14 mouse cellular contexts compared by ENCODE assay signal in the genomic region with DNA sequence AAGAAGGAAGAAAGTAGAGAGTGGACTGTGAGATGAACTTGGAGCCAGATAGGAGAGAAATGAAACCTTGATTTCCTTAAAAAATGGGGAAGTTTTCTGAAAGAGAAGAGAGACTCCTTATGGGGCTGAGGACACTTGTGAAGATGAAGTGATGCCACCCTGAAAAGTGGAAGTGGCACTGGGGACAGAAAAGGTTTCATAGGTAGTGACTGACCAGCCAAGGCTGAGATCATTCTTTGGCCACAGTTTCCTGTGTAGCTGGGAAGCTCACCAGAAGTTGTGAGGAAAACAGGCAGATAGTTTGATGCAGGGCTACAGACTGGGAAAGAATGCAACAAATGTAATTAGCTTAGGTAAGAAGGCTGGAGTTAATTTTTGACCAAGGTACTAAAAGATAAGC. TPM values are rescaled to one million over a fixed set of nuclear protein-coding genes. Genes with fewer than 3 reads are reported as not detected.
DNase-seq lines count a peak whose midpoint lies in the region; ATAC-seq and TF ChIP-seq lines count a peak whose summit lies in the region.
"Had no signal": no experiment of that assay in that cellular context is flagged by ENCODE, and none has a peak within 500 bp of the region (broad histone marks: within the 10 kb centered on the region; RNA-seq: fewer than 3 reads in every experiment).

No protein-coding gene starts in this region.

- TF ChIP-seq EP300 in MEL (IDR thresholded peaks at IDR 0.05; ENCODE audit: low read depth in 1 of 2, low read length in 2 of 2), result no peak

- no peaks in the 10 kb centered on the region for H3K79me2 ChIP-seq in liver, adult 2 months (ENCODE audit: control insufficient read depth, insufficient read depth, low read length)
- no peaks in the 10 kb centered on the region for H3K79me2 ChIP-seq in MEL (ENCODE audit: control insufficient read depth, insufficient read depth, low read length, poor library complexity)

- no peak for TF ChIP-seq POLR2A in liver, adult 2 months (IDR thresholded peaks at IDR 0.05; ENCODE audit: extremely low read depth, insufficient read depth, low read length)
- no peak for TF ChIP-seq POLR2A in MEL (IDR thresholded peaks at IDR 0.05; ENCODE audit: control insufficient read depth in 1 of 2, insufficient read depth in 1 of 2, low read depth in 1 of 2, low read length in 2 of 2, poor library complexity in 1 of 2)

- no peak for ATAC-seq in liver, embryonic 11.5 days (replicated peaks; ENCODE audit: low FRiP score)
- peak; percentile 83 for ATAC-seq in monocyte, adult 5-6 weeks (replicated peaks; ENCODE audit: insufficient number of reproducible peaks, low FRiP score, low TSS enrichment, poor library complexity, severe bottlenecking)
- ATAC-seq in hindbrain, embryonic 11.5 days (ENCODE audit: low FRiP score), result no peak
- no peak for ATAC-seq in forebrain, embryonic 11.5 days (replicated peaks; ENCODE audit: low FRiP score)
- ATAC-seq: hindbrain, postnatal 0 days had no signal

- TF ChIP-seq CTCF in liver, adult 2 months (IDR thresholded peaks at IDR 0.05; ENCODE audit: low read depth, low read length), result no peak
- no peak for TF ChIP-seq CTCF in MEL (IDR thresholded peaks at IDR 0.05 in 2 of 3, conservative IDR thresholded peaks at IDR 0.05 in 1 of 3; ENCODE audit: control insufficient read depth in 1 of 3, insufficient read depth in 1 of 3, low read depth in 2 of 3, low read length in 3 of 3, poor library complexity in 1 of 3, severe bottlenecking in 1 of 3)

- H3K4me3 ChIP-seq in liver, adult 2 months (ENCODE audit: insufficient read depth, low read depth, low read length), result no peak overlapping the region
- H3K4me3 ChIP-seq in liver, embryonic 11.5 days (ENCODE audit: low read depth, low read length), result no peak overlapping the region
- H3K4me3 ChIP-seq in MEL (ENCODE audit: control insufficient read depth in 1 of 2, insufficient read depth in 1 of 2, low read depth in 2 of 2, low read length in 2 of 2), result no peak overlapping the region
- no peak overlapping the region for H3K4me3 ChIP-seq in hindbrain, embryonic 11.5 days (ENCODE audit: low read depth, low read length)
- no peak overlapping the region for H3K4me3 ChIP-seq in forebrain, embryonic 11.5 days (ENCODE audit: low read depth, low read length)
- H3K4me3 ChIP-seq: embryonic facial prominence, embryonic 12.5 days; forebrain, embryonic 12.5 days; limb, embryonic 12.5 days; myocyte had no signal

- no peaks in the 10 kb centered on the region for H3K9me3 ChIP-seq in liver, embryonic 11.5 days (ENCODE audit: control insufficient read depth, low read length)
- no peaks in the 10 kb centered on the region for H3K9me3 ChIP-seq in MEL (replicated peaks; ENCODE audit: insufficient read depth, low read length)
- H3K9me3 ChIP-seq in hindbrain, embryonic 11.5 days (ENCODE audit: control insufficient read depth, low read length), result no peaks in the 10 kb centered on the region
- H3K9me3 ChIP-seq in forebrain, embryonic 11.5 days (ENCODE audit: control insufficient read depth, low read length), result no peaks in the 10 kb centered on the region
- H3K9me3 ChIP-seq: embryonic facial prominence, embryonic 12.5 days; forebrain, embryonic 12.5 days; limb, embryonic 12.5 days had no signal

- peak; percentile 41 for DNase-seq in liver, adult 2 months (ENCODE audit: extremely low read depth, low read depth, low spot score)
- DNase-seq in liver, embryonic 11.5 days (ENCODE audit: low spot score), result no peak
- peak; percentile 32 for DNase-seq in MEL (ENCODE audit: low read depth, low spot score)
- peak; percentile 33 for DNase-seq in brain, adult 2 months (ENCODE audit: low read depth, low spot score)
- DNase-seq in hindbrain, embryonic 11.5 days (ENCODE audit: low spot score), result no peak
- no peak for DNase-seq in forebrain, embryonic 11.5 days (ENCODE audit: low spot score)
- DNase-seq: cerebellum, postnatal 10 days had no signal

- H3K36me3 ChIP-seq in liver, adult 2 months (ENCODE audit: control insufficient read depth, insufficient read depth, low read length), result no peaks in the 10 kb centered on the region
- H3K36me3 ChIP-seq in liver, embryonic 11.5 days (ENCODE audit: control insufficient read depth, insufficient read depth, low read length), result no peaks in the 10 kb centered on the region
- peaks cover 0 to 38% of the 10 kb centered on the region in 2 experiments; a peak in 3 of 4 replicates for H3K36me3 ChIP-seq in MEL (ENCODE audit: control insufficient read depth in 1 of 2, insufficient read depth in 2 of 2, low read length in 2 of 2)
- no peaks in the 10 kb centered on the region for H3K36me3 ChIP-seq in hindbrain, embryonic 11.5 days (ENCODE audit: control insufficient read depth, insufficient read depth, low read length)
- no peaks in the 10 kb centered on the region for H3K36me3 ChIP-seq in forebrain, embryonic 11.5 days (ENCODE audit: control insufficient read depth, insufficient read depth, low read length)
- H3K36me3 ChIP-seq: embryonic facial prominence, embryonic 12.5 days; forebrain, embryonic 12.5 days; limb, embryonic 12.5 days had no signal

- H3K27me3 ChIP-seq in liver, adult 2 months (ENCODE audit: control insufficient read depth, insufficient read depth, low read length), result no peaks in the 10 kb centered on the region
- H3K27me3 ChIP-seq in liver, embryonic 11.5 days (replicated peaks; ENCODE audit: control insufficient read depth, insufficient read depth, low read length), result no peaks in the 10 kb centered on the region
- H3K27me3 ChIP-seq in MEL (ENCODE audit: control insufficient read depth in 1 of 2, insufficient read depth in 2 of 2, low read length in 2 of 2), result no peaks in the 10 kb centered on the region
- H3K27me3 ChIP-seq in hindbrain, embryonic 11.5 days (ENCODE audit: control insufficient read depth, insufficient read depth, low read length), result no peaks in the 10 kb centered on the region
- H3K27me3 ChIP-seq in forebrain, embryonic 11.5 days (ENCODE audit: control insufficient read depth, insufficient read depth, low read length), result no peaks in the 10 kb centered on the region
- H3K27me3 ChIP-seq: embryonic facial prominence, embryonic 12.5 days; forebrain, embryonic 12.5 days; limb, embryonic 12.5 days had no signal

- no peak overlapping the region for H3K27ac ChIP-seq in liver, adult 2 months (replicated peaks; ENCODE audit: insufficient read depth, low read depth, low read length)
- H3K27ac ChIP-seq in liver, embryonic 11.5 days (ENCODE audit: low read depth, low read length), result no peak overlapping the region
- H3K27ac ChIP-seq in MEL (ENCODE audit: control insufficient read depth, low read depth, low read length), result no peak overlapping the region
- H3K27ac ChIP-seq in hindbrain, embryonic 11.5 days (ENCODE audit: low read depth, low read length), result no peak overlapping the region
- H3K27ac ChIP-seq in forebrain, embryonic 11.5 days (ENCODE audit: low read depth, low read length), result no peak overlapping the region
- H3K27ac ChIP-seq: embryonic facial prominence, embryonic 12.5 days; forebrain, embryonic 12.5 days; hindbrain, postnatal 0 days; kidney, postnatal 0 days; limb, embryonic 12.5 days had no signal

- no peak for TF ChIP-seq RAD21 in MEL (IDR thresholded peaks at IDR 0.05; ENCODE audit: low read depth, low read length)

- H3K4me1 ChIP-seq in liver, adult 2 months (ENCODE audit: control insufficient read depth, insufficient read depth, low read length), result no peaks in the 10 kb centered on the region
- H3K4me1 ChIP-seq in liver, embryonic 11.5 days (replicated peaks; ENCODE audit: control insufficient read depth, insufficient read depth, low read length), result peaks cover 5% of the 10 kb centered on the region
- H3K4me1 ChIP-seq in MEL (ENCODE audit: control insufficient read depth in 1 of 2, insufficient read depth in 2 of 2, low read length in 2 of 2), result peaks cover 11 to 28% of the 10 kb centered on the region in 2 experiments
- no peaks in the 10 kb centered on the region for H3K4me1 ChIP-seq in hindbrain, embryonic 11.5 days (replicated peaks; ENCODE audit: control insufficient read depth, insufficient read depth, low read length)
- H3K4me1 ChIP-seq in forebrain, embryonic 11.5 days (replicated peaks; ENCODE audit: control insufficient read depth, insufficient read depth, low read length), result no peaks in the 10 kb centered on the region
- H3K4me1 ChIP-seq: embryonic facial prominence, embryonic 12.5 days; forebrain, embryonic 12.5 days; limb, embryonic 12.5 days had no signal

- no peak overlapping the region for H3K9ac ChIP-seq in liver, adult 2 months (ENCODE audit: low read depth, low read length)
- no peak overlapping the region for H3K9ac ChIP-seq in liver, embryonic 11.5 days (ENCODE audit: low read depth, low read length)
- no peak overlapping the region for H3K9ac ChIP-seq in MEL (ENCODE audit: control insufficient read depth, low read depth, low read length, poor library complexity, severe bottlenecking)
- H3K9ac ChIP-seq in hindbrain, embryonic 11.5 days (ENCODE audit: low read depth, low read length), result no peak overlapping the region
- no peak overlapping the region for H3K9ac ChIP-seq in forebrain, embryonic 11.5 days (ENCODE audit: low read length)
- H3K9ac ChIP-seq: embryonic facial prominence, embryonic 12.5 days; forebrain, embryonic 12.5 days; limb, embryonic 12.5 days had no signal

- H3K4me2 ChIP-seq in liver, embryonic 11.5 days, result no peak overlapping the region
- H3K4me2 ChIP-seq in hindbrain, embryonic 11.5 days (replicated peaks; ENCODE audit: low read depth, low read length), result no peak overlapping the region
- H3K4me2 ChIP-seq in forebrain, embryonic 11.5 days (ENCODE audit: low read depth, low read length, severe bottlenecking), result no peak overlapping the region
- H3K4me2 ChIP-seq: embryonic facial prominence, embryonic 12.5 days; forebrain, embryonic 12.5 days; limb, embryonic 12.5 days had no signal

TF ChIP-seq in MEL, 35 proteins besides CTCF, POLR2A, EP300 and RAD21 (continues in another document):
- TF ChIP-seq CHD1 (IDR thresholded peaks at IDR 0.05; ENCODE audit: low read depth, low read length), result no peak
- no peak for TF ChIP-seq MAZ (IDR thresholded peaks at IDR 0.05; ENCODE audit: low read depth, low read length)
- TF ChIP-seq HCFC1 (IDR thresholded peaks at IDR 0.05; ENCODE audit: low read depth, low read length), result no peak
- TF ChIP-seq ETS1 (IDR thresholded peaks at IDR 0.05; ENCODE audit: low read depth, low read length), result no peak
- TF ChIP-seq NRF1 (IDR thresholded peaks at IDR 0.05; ENCODE audit: insufficient read depth, low read depth, low read length, poor library complexity, severe bottlenecking), result no peak

RNA-seq across cellular contexts. Expression of a gene that starts 49.7 kb away (rescaled TPM):
- total RNA-seq in liver, adult 2 months (2014; rRNA removed), result 3.1 and 4.0 TPM in 2 replicates
- 0.37 and 0.61 TPM in 2 replicates for polyA plus RNA-seq in liver, adult 2 months (2012; rRNA removed)
- 2.1 and 3.0 TPM in 2 replicates for polyA plus RNA-seq in liver, embryonic 11.5 days (2014; fragmentation: Nextera tagmentation; extraction: Ambion mirVana)
- 3.1 and 7.4 TPM in 2 replicates for total RNA-seq in MEL (2012; rRNA removed)
- 10 to 100 TPM in 1 of 2 experiments, 1 to 10 TPM in 1; 8.8 to 67.5 TPM for polyA plus RNA-seq in MEL (2012; ENCODE audit: insufficient read depth in 1 of 2, insufficient read length in 2 of 2, low read depth in 1 of 2, low replicate concordance in 2 of 2, missing spikeins in 1 of 2)
- total RNA-seq in monocyte, adult 5-6 weeks (2017), result 94.5 to 113 TPM (median 95.7 TPM) in 3 replicates
- 0.60 and 0.93 TPM in 2 replicates for polyA plus RNA-seq in hindbrain, embryonic 11.5 days (2014; fragmentation: Nextera tagmentation; extraction: Ambion mirVana)
- 1.1 and 1.3 TPM in 2 replicates for polyA plus RNA-seq in forebrain, embryonic 11.5 days (2014; fragmentation: Nextera tagmentation; extraction: Ambion mirVana)

Comparison
In these comparisons a context has a peak if more than half of its experiments do, and no peak if none do; other contexts are left out.
1. DNase-seq: peak in liver, adult 2 months (single experiment), MEL (single experiment) and brain, adult 2 months (single experiment); none in liver, embryonic 11.5 days (single experiment), hindbrain, embryonic 11.5 days (single experiment) and forebrain, embryonic 11.5 days (single experiment).